Mouse (Mus musculus): ENCODE measurements around the gene Dlg2.

Gene Dlg2

DNA sequence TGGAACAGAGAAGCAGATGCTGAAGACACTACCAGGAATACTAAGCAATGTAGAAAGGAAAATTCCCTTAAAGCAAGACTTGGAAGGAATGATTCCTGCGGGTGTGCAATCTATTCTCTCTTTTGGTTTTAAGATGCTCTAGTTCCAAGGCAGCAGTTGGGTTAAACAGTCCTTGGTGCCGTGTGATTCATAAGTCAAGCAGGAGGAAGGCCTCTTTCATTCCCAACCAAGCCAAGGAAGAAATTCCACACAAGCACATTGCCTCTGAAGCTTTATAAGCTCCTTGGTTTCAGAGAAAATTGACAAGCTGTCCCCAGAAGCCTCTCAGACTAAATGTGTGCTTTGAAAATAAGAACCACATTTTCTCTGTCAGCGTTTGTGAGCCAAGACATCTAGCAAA is 1309.4 kb downstream of the Dlg2 start:
- no peak for DNase-seq

DNA sequence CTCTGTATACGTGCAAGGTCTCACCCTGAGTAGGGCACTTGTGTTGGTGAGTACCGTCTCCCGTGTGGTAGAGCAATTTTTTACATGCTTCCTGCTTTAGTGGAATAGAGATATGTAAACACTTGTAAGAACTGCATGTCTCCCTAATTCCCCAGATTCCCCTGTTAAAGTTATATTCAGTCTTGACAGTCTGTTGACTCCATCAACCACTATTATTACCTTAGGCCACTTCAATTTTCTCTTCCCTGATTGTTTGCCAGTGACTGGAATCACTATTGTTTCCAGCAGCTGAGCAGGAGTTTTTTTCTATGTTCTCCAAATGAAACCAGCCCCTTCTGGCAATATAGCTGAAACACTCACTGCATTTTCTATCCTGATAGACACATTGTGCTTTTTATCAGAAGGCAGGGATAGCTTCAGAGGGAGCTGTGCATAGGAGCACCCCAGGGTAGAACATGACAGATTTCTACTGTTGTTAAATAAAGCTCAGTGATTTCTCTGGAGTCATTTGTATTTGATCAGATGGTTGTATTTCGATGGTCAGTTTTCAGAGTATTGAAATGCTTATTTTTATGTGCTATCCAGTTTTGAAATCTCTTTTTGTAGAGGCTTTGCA is 1314.6 kb downstream of the Dlg2 start:
- no peak for DNase-seq

DNA sequence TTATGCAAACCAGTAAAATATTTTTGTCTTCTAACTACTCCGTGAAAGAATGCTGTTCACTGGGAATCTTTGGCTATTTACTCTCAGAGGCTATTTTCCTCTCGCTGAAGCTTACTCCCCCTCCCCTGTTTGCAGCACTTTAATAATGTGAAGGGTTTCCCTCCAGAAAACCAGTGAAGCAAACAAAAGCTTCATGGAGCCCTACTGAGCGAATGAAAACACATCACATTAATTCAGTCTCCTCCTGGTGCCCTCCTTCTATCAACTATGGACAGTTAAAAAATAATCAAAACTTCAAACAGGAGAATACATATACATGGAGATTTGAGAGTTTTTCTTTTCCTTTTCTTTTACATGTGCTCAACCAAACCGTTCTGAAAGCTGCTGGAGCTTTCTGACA is 1330.2 kb downstream of the Dlg2 start:
- no peak for DNase-seq

DNA sequence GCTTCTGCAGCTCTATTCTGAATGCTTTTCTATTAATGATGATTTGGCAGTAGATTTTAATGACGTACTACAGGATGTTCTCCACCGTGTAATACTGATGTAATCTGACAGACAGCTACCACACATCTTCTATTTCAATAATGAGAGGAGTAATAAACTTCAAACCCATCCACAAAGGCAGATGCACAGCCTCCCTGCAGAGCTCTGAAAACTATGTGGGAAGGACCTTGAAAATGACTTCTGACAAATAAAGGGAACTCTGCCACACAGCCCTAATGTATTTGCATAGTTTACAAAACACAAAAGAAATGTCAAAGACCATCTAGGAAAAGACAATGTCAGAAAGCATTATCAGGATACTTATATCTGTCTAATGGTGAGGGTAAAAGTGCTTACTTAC is 1334.3 kb downstream of the Dlg2 start:
- no peak for DNase-seq

DNA sequence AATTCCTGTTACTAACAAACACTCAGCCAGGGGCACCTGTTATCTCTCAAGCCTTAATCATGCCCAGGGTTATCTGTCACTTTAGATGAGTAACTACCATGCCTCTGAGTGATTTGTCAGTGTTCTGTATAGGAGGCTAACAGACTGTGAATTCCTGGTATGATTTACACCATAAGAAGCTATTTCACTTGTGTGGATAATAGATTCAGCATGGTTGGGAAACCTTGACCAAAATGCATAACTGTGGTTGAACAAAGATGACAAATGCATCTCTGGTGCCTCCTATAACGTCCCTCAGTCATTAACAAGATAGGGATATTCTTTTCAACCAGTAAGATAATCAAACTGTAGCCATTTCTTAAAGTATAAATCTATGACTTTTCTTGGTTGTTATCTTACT is 1341.5 kb downstream of the Dlg2 start:
- DNase-seq: no peak

DNA sequence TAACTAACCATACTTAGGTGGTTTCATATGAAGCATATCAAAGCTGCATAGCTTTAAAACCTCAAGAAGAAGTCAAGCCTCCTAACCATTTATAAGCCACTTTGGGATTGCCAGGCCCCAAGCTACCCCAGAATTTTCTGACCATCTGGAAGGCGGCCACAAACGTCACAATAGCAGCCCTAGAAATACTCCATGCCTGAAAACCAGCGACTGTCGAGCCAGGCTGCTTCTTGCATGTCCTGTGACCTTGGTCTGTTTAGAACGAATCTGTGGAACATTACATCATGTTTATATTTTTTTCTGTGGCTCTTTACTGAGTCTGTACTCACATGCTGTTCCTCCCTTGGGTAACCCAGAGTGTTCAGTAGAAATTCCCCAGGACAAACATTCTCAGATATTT is 1355.7 kb downstream of the Dlg2 start:
- no peak for DNase-seq

DNA sequence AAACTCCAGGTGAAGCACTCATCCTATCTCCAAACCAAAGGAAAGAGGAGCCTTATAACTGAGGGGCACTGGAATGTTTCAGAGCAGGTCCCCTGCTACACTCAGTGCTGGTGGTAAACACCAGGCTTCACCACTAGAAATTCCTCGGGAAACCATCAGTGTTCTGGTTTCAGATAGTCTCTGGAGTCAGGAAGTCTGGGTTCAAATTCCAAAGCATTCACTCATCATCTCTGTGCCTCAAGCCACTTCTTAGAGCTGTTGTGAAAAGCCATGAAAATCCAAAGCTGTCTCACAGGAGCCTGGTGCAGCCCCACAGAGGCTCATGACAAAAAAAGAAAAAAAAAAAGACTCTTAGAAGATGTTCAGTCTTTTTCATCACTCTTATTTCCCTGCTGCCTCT is 1369.3 kb downstream of the Dlg2 start:
- DNase-seq: no peak

DNA sequence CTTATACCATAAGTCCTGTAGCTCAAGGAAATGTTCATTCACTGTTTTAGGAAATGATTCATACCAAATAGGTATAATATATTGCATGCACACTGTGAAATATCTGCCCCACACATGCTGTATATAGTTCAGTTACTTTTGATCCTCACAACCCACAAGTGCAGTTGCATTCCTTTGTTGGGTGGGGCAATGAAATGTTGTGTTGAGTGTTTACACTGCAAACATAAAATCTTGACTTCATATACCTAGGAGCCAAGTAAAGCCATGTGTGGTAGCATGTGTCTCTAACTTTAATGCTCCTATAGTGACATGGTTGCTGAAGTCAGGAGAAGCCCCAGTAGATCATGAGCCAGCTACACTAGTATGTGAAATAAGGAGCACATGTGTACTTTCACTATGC is 1372.9 kb downstream of the Dlg2 start:
- DNase-seq: peak in 1 of 2 experiments; percentile 2

DNA sequence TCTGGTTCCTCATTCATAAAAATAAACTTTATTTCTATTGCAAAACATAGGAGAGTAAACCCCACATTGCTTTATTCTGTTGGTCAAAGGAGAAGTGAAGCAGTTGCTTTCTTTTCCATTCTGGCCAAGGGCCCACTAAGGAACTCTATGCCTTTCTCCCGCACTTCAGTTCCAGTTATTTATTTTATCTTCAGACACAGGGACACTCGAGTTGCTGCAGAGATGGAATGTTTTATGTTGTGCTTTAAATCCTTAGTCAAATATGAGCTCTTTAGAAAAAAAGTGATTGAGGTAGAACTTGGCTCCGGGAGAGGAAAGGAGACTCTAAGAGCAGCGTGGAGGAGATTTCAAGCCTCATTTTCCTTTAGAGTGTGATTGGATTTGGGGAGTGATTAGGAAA is 1377.2 kb downstream of the Dlg2 start:
- no peak for DNase-seq

DNA sequence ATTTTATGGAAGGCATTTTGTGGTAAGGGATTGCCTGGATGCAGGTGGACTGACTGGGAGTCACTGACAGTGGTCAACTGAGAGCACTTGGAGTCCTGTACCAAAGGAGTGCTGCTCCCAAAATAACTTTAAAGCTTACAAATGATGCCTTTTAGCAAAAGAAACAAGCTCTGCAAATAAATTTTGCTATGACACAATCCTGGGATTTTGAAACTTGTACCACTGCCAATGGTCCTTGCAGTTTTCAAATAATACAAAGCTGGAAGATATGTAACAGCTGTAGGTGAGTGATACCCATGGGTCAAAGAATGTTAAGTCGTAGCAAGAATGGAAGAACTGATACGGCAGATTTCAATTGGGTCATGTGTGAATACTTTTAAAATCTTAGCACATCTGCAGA is 1380.5 kb downstream of the Dlg2 start:
- DNase-seq: no peak

DNA sequence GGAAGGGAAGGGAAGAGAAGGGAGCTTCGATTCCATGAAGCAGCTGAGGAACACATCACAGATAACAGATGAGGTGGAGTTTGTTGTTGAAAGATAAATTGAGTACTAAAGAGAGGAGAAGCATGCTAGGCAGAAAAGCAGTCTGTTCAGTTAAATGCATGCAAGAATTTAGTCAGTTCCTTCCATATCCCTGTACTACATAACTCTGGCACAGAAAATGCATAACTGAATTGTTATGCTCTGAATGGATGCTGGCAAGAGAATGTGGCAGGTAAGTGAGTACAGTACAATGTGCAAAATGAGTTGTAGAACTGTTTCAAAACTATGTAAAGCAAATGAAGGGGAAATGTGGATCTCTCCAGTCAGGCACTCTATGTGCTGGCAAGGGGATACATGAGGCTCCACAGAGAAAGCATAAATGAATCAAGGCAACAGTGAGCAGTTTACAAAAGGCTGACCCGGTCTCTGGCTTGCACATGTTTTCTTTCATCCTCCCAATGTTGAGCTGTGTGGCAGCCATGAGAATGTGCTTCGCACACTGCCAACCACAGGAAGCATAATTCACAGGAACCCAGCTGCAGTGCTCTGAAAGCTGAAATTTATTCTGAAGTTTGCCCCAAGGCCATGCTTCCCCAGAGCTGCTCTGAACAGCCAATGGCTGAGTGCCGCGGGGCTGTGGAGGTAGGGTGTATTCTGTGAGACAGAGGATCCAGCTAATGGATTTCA is 1386.5 kb downstream of the Dlg2 start:
- DNase-seq: no peak

DNA sequence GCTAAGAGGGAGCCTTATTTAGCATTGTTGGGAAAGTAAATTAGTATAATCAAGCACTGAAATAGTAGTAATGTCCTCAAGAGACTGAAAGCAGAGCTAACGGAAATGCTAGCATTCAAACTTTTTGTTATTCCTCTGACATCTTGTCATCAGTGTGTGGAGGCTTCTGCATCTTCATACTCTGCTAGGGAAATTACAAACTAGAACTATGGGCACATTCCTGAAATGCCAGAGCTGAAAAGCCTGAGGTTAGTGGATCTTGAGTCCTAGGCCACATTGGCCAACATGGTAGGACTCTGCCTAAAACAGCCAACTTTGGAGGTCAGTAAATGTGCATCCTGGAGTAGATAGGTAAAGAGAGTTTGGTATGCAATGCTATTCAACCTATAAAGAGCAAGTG is 1392.4 kb downstream of the Dlg2 start:
- DNase-seq: no peak

DNA sequence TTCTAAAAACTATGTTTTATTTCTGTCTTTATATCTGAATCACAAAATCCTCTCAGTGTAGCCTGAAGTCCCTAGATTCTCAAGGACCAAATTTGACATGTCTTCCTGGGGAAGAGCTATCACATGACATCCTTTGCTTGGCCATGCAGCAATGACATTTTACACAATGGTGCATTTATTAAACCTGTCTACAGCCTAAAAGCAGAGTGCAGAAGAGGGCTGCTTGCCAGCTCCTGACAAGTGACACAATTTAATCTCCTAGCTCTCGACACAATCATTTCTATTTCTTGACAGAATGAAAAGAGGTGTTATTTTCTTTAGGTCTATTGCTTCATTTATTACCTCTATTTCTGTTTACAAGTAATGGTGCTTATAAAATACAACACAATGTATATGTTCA is 1400.4 kb downstream of the Dlg2 start:
- no peak for DNase-seq

DNA sequence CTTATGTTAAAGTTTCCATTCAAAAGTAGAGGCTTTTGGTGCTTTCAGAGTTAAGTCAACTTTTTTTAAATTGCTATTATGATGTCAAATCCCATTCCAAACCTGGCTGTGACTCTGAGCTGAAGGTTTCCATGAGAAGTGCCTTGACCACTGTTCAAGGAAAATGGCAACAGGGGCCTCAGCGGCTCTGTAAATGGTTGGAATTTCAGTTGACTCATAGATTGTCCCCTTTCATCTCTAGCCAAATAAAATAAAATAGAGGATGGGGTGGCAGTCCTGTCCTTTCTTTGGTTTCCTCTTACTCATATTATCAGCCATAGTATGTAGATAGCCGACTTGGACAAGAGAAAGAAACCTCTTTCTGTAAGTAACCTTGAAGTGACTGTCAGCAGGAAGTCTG is 1401.3 kb downstream of the Dlg2 start:
- no peak for DNase-seq

DNA sequence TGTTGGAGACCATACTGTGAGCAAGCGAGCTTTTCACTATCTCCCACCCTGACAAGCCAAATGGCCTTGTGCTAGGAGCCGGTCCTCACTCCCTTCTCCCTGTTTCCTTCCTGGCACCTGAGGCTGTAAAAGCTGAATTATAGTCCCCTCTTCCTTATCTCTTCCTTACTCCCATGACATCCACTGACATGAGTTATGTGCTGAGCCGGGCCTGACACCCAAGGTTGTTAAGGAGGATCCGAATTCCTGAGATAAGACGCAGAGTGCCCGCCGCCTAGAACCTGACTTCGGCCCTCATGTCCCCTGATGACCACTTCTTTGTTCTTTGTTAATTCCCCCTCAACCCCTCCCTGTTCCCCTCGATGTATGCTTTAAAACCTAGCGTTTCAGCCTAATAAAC is 1409.9 kb downstream of the Dlg2 start:
- no peak for DNase-seq

DNA sequence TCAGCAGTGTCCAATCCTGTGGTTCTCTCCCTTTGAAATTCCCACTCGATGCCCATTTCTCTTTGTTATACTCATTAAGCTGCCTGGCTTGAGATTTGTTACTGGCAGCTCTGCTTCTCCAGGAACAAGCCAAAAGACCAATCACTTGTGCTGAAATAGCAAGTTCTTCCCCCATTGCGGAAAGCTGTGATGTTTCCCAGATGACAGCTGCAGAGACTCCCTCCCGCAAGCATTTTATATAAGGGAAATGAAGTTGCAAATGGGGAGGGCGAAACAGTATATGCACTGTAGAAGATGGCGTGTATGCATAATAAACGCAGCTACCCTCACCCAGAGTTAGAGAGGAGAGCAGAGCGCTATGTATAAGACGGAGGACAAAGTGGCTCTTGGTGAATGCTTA is 1417.5 kb downstream of the Dlg2 start:
- DNase-seq: no peak

DNA sequence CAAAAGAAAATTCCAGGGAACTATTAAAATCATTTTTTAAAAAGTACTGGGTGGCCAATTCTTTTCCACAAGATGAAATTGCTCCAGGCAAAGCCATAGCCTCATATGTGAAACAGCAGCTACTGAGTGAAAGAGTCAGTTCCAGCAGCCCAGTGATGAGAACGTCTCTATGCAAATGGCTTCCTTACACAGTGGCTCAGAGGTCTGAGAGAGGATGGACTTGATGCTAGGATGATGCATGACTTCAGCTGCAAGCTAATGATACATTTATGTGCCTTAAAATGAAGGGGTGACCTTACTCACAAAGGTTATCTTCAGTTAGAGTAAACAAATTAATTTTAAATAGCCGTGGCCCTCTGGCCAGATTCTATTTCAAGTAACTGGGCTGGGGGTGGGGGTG is 1420.5 kb downstream of the Dlg2 start:
- DNase-seq: no peak

DNA sequence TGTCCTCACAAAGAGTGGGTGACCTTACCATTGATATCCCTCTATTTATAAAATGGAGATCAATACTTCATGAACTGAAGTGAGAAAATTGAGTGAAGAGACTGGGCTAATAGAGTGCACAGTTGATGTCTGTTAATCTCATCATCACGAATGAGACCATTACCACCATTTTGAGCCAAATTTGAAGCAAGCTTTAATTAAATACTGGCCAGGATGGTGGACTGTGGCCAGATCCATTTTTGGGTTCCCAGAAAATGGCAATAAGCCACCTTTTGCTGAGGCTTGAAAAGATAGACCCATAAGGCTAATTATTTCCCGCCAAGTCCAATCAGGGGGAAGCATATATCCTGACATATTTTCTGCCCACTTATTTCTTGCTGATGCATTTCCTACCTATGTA is 1421.0 kb downstream of the Dlg2 start:
- no peak for DNase-seq

DNA sequence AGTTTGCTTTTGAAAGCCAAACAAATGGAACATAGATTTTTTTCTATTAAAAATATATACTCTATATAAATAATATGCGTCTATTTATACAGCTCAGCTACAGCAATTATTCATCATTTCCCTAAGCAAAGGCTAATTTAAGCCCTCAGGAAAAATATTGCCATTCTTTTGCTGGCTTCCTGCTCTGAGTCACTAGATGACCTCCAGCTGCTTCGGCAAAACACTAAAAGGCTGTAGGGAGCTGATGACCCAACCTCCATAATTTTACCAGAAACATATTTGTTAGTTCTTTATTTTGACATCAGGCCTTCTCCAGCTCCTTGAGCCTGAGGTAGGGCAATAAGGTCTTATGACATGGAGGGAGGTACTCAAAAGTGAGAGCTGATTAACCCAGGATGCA is 1426.0 kb downstream of the Dlg2 start:
- no peak for DNase-seq

DNA sequence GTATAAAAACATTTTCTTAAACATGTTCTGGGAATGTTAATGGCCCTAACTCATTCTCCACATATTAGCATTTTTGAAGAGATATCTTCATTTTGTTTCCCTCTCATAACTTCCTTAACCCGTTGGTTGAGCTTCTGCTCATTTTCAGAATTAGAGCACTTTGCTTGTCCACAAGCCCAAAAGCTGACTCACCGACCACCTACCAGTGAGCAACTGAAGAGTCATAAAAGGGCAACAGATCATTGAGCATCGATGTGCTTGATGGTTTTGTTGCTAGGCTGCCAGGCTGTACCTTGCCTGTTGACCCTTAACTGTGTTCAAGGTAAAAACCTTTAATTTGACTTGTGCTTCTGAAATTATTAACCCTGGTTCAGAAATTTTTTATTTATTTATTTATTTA is 1440.3 kb downstream of the Dlg2 start:
- DNase-seq: no peak

DNA sequence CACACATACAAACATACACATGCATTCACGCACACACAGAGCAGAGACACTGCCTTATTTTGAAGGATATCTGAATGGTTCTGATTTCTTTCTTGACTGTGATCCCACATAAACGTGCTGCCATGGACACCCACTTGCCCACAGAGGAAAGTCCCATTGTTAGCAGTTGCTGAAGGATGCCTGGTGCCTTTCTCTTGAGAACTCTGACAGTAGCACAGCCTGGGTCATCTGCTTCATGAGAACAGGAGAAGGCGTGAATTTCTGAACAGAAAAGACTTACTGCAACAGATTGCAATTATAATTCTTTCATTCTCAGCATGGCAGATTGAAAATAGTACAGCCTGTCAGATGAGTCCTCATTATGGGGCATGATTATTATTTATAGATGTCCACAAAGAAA is 1442.6 kb downstream of the Dlg2 start:
- no peak for DNase-seq

DNA sequence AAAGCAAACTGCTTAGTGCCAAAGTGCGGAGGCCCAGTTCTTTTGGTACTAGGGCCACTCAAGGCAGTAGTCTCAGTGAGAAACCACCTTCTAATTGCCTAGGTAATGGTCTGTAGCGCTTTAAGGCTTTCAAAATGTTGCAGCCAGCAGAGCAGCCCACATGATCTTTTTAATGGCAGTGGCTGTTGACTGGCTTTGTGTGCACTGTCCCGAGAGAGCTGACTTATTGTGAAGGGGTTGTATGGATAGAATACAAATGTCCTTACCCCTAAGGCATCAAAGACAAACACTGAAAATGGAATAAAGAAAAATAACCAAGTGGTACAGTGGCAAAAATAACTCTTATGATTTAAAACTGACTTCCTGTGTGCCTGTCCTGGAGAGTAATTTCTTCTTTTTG is 1443.3 kb downstream of the Dlg2 start:
- no peak for DNase-seq

DNA sequence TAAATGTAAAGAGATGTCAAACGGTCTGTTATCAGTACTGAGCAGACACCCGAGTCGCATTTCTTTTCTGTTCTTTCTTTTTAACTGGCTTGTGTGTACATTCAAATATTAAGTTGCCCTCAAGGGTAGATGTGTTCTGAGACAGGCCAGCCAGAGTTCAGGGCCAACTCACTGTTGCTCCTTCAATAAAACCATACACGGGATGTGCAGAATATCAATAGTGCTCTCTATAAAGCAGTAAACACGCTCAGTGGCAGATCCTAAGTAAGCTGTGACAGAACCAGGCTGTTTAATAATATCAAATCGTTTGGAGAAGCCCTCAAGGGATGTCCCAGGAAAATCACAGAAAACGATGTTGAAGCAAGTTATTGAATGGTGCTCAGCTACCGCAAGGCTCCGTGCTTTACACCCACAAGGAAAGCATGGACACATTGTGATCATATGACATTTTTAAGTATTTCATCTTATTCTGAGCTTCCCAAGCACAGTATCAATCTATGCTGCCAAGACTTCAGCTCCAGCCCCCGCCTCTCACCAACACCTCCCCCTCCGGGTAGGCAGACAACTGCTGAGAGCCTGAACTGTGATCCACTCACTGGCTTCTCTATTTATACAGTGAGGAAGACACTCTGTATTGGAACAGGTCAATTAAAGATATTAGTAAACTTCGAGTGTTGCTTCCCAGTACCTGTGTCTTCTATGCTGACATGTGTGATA is 1458.6 kb downstream of the Dlg2 start:
- DNase-seq: no peak

DNA sequence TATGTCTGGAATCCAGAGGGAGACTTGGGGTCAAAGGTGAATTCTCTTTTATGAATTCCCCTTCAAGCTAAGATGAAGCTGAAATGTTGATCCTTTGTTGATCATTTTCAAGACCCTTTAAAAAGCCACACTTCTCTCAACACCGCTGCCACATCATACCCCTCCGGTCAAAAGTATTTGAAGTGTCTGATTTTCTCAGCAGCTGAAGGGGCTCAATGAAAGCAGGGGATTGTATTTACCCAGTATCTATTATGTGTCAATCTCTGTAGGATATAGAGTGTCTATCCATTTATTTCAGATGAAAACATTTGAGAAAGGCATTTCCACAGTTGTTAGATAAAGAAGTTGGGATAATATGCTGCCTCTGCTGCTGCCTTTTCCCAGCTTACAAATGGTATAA is 1459.7 kb downstream of the Dlg2 start:
- no peak for DNase-seq

DNA sequence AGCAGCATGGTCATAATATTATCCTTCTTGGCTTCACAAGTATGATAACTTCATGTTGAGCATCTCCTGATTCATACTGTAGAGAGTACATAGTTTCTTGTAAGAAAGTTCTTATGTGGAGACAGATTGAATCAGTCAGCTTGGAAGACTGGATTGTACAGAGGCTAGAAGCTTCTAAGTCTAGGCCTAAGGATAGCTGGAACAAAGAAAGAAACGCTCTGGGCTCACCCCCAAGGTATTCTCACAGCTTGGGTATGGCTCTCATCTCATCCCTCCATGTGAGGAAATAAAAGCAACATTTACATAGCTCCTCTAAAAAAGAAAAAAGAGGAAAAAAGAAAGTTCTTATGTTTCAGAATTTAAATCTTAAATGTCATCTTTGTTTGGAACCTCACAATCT is 1466.8 kb downstream of the Dlg2 start:
- no peak for DNase-seq
